10 mouse cellular contexts compared by ENCODE assay signal in genomic region chr10:67216872-67217271, GRCm38 (mm10).
DNase-seq lines count a peak whose midpoint lies in the region; ATAC-seq and TF ChIP-seq lines count a peak whose summit lies in the region.
"Had no signal": no experiment of that assay in that cellular context is flagged by ENCODE, and none has a peak within 500 bp of the region (broad histone marks: within the 10 kb centered on the region; RNA-seq: fewer than 3 reads in every experiment).

No protein-coding gene starts in this region.

- H3K27ac ChIP-seq in heart, adult 2 months = no peak overlapping the region
- no peak overlapping the region for H3K27ac ChIP-seq in lung, postnatal 0 days (ENCODE audit: low read length)
- no peak overlapping the region for H3K27ac ChIP-seq in MEL (ENCODE audit: control insufficient read depth, low read depth, low read length)
- no peak overlapping the region for H3K27ac ChIP-seq in embryonic facial prominence, embryonic 10.5 days (replicated peaks)
- H3K27ac ChIP-seq: limb, embryonic 10.5 days had no signal

- no peaks in the 10 kb centered on the region for H3K27me3 ChIP-seq in heart, adult 2 months (ENCODE audit: control insufficient read depth, insufficient read depth, low read length)
- no peaks in the 10 kb centered on the region for H3K27me3 ChIP-seq in lung, postnatal 0 days (replicated peaks; ENCODE audit: insufficient read depth, low read length)
- no peaks in the 10 kb centered on the region for H3K27me3 ChIP-seq in MEL (ENCODE audit: control insufficient read depth in 1 of 2, insufficient read depth in 2 of 2, low read length in 2 of 2)
- H3K27me3 ChIP-seq in embryonic facial prominence, embryonic 10.5 days (replicated peaks; ENCODE audit: low read depth, poor library complexity, severe bottlenecking) = no peaks in the 10 kb centered on the region

- no peak for TF ChIP-seq EP300 in heart, adult 2 months (IDR thresholded peaks at IDR 0.05; ENCODE audit: insufficient read depth, low read depth, low read length)
- TF ChIP-seq EP300 in lung, postnatal 0 days (IDR thresholded peaks at IDR 0.05) = no peak
- TF ChIP-seq EP300 in MEL (IDR thresholded peaks at IDR 0.05; ENCODE audit: low read depth in 1 of 2, low read length in 2 of 2) = no peak

- ATAC-seq in lung, postnatal 0 days = no peak

- 67% methylated on average over 3 of the region's 3 CpGs for WGBS in heart, adult 2 months
- WGBS in lung, postnatal 0 days = 79% methylated on average over 3 of the region's 3 CpGs
- WGBS in embryonic facial prominence, embryonic 10.5 days = 82% methylated on average over 3 of the region's 3 CpGs

- H3K9ac ChIP-seq in heart, adult 2 months (ENCODE audit: low read depth, low read length) = no peak overlapping the region
- no peak overlapping the region for H3K9ac ChIP-seq in lung, postnatal 0 days (replicated peaks; ENCODE audit: low read depth)
- no peak overlapping the region for H3K9ac ChIP-seq in MEL (ENCODE audit: control insufficient read depth, low read depth, low read length, poor library complexity, severe bottlenecking)

- no peak overlapping the region for H3K4me3 ChIP-seq in heart, adult 2 months
- no peak overlapping the region for H3K4me3 ChIP-seq in lung, postnatal 0 days (ENCODE audit: low read depth, low read length)
- no peak overlapping the region for H3K4me3 ChIP-seq in MEL (ENCODE audit: control insufficient read depth in 1 of 2, insufficient read depth in 1 of 2, low read depth in 2 of 2, low read length in 2 of 2)
- H3K4me3 ChIP-seq in embryonic facial prominence, embryonic 10.5 days = no peak overlapping the region
- H3K4me3 ChIP-seq: limb, embryonic 10.5 days had no signal

- H3K79me2 ChIP-seq in heart, adult 2 months (replicated peaks; ENCODE audit: control insufficient read depth, insufficient read depth, low read length) = peaks cover 7% of the 10 kb centered on the region; the same call in 1 of the 2 replicates
- H3K79me2 ChIP-seq in MEL (ENCODE audit: control insufficient read depth, insufficient read depth, low read length, poor library complexity) = peaks cover 18% of the 10 kb centered on the region; the same call in 1 of the 2 replicates

- peak; percentile 73 for TF ChIP-seq CTCF in heart, adult 2 months (IDR thresholded peaks at IDR 0.05)
- TF ChIP-seq CTCF in lung, postnatal 0 days (IDR thresholded peaks at IDR 0.05) = peak; percentile 50
- peak in 2 of 3 experiments; percentile 14 to 51; a peak in 2 of 6 replicates for TF ChIP-seq CTCF in MEL (IDR thresholded peaks at IDR 0.05 in 2 of 3, conservative IDR thresholded peaks at IDR 0.05 in 1 of 3; ENCODE audit: control insufficient read depth in 1 of 3, insufficient read depth in 1 of 3, low read depth in 2 of 3, low read length in 3 of 3, poor library complexity in 1 of 3, severe bottlenecking in 1 of 3)

- intact Hi-C loops in heart, adult 2 months (cut with DNase I) = loop anchor here (2.0 to 5.0 kb wide), 2 partner anchors 308 to 365 kb away; no protein-coding TSS in a partner anchor
- intact Hi-C loops in heart, postnatal 10 days (cut with DNase I) = loop anchor here (5.0 kb wide), 1 partner anchor 305 kb away; no protein-coding TSS in a partner anchor

- no peaks in the 10 kb centered on the region for H3K9me3 ChIP-seq in lung, postnatal 0 days (ENCODE audit: low read length)
- no peaks in the 10 kb centered on the region for H3K9me3 ChIP-seq in MEL (replicated peaks; ENCODE audit: insufficient read depth, low read length)
- no peaks in the 10 kb centered on the region for H3K9me3 ChIP-seq in embryonic facial prominence, embryonic 10.5 days
- H3K9me3 ChIP-seq: limb, embryonic 10.5 days had no signal

- peaks cover 35% of the 10 kb centered on the region for H3K36me3 ChIP-seq in heart, adult 2 months (ENCODE audit: control insufficient read depth, insufficient read depth, low read length)
- H3K36me3 ChIP-seq in lung, postnatal 0 days (ENCODE audit: insufficient read depth, low read length) = peaks cover 7% of the 10 kb centered on the region; the same call in 1 of the 2 replicates
- peaks cover 14 to 25% of the 10 kb centered on the region in 2 experiments for H3K36me3 ChIP-seq in MEL (ENCODE audit: control insufficient read depth in 1 of 2, insufficient read depth in 2 of 2, low read length in 2 of 2)
- peaks cover 47% of the 10 kb centered on the region for H3K36me3 ChIP-seq in embryonic facial prominence, embryonic 10.5 days (replicated peaks)

- H3K4me2 ChIP-seq in lung, postnatal 0 days (replicated peaks; ENCODE audit: low read depth, low read length) = no peak overlapping the region

- peaks cover 14% of the 10 kb centered on the region for H3K4me1 ChIP-seq in heart, adult 2 months (ENCODE audit: control insufficient read depth, insufficient read depth, low read length)
- no peaks in the 10 kb centered on the region; the same call in 1 of the 2 replicates for H3K4me1 ChIP-seq in lung, postnatal 0 days (ENCODE audit: insufficient read depth, low read depth, low read length)
- peaks cover 3 to 6% of the 10 kb centered on the region in 2 experiments for H3K4me1 ChIP-seq in MEL (ENCODE audit: control insufficient read depth in 1 of 2, insufficient read depth in 2 of 2, low read length in 2 of 2)
- no peaks in the 10 kb centered on the region for H3K4me1 ChIP-seq in embryonic facial prominence, embryonic 10.5 days
- H3K4me1 ChIP-seq: limb, embryonic 10.5 days had no signal

- TF ChIP-seq RAD21 in MEL (IDR thresholded peaks at IDR 0.05; ENCODE audit: low read depth, low read length) = peak; percentile 42

- TF ChIP-seq POLR2A in heart, adult 2 months (IDR thresholded peaks at IDR 0.05; ENCODE audit: insufficient read depth, low read depth, low read length) = no peak
- TF ChIP-seq POLR2A in MEL (IDR thresholded peaks at IDR 0.05; ENCODE audit: control insufficient read depth in 1 of 2, insufficient read depth in 1 of 2, low read depth in 1 of 2, low read length in 2 of 2, poor library complexity in 1 of 2) = no peak

- DNase-seq in heart, adult 2 months = no peak
- no peak for DNase-seq in heart, postnatal 10 days
- DNase-seq in lung, postnatal 0 days (ENCODE audit: low spot score) = no peak
- no peak for DNase-seq in lung, adult 18-20 months
- no peak for DNase-seq in MEL (ENCODE audit: low read depth, low spot score)
- peak; percentile 51 for DNase-seq in naive thymus-derived CD4-positive, alpha-beta T cell, adult 2 months (ENCODE audit: low read depth)
- DNase-seq in urinary bladder, adult 2 months (ENCODE audit: low spot score) = no peak
- DNase-seq in embryonic facial prominence, embryonic 10.5 days (ENCODE audit: low spot score) = no peak
- DNase-seq: gastrocnemius, postnatal 14 days had no signal

TF ChIP-seq in MEL, 35 proteins besides CTCF, POLR2A, EP300 and RAD21:
- TF ChIP-seq POLR2AphosphoS2 (IDR thresholded peaks at IDR 0.05; ENCODE audit: low read length) (no peak), SMC3 (IDR thresholded peaks at IDR 0.05; ENCODE audit: low read depth, low read length) (peak; percentile 65), MAZ (IDR thresholded peaks at IDR 0.05; ENCODE audit: low read depth, low read length) (no peak), NELFE (IDR thresholded peaks at IDR 0.05; ENCODE audit: low read depth, low read length) (no peak), E2F4 (IDR thresholded peaks at IDR 0.05; ENCODE audit: borderline replicate concordance, low read depth, low read length) (no peak)
TF ChIP-seq in MEL: peak in this region for 1.
